Mouse (Mus musculus): ENCODE results near the gene B3gnt6. TPM values are rescaled to one million over a fixed set of nuclear protein-coding genes. Genes with fewer than 3 reads are reported as not detected.

B3gnt6 gene
- polyA plus RNA-seq, 1 experiment from 2014 or later: not detected

DNA sequence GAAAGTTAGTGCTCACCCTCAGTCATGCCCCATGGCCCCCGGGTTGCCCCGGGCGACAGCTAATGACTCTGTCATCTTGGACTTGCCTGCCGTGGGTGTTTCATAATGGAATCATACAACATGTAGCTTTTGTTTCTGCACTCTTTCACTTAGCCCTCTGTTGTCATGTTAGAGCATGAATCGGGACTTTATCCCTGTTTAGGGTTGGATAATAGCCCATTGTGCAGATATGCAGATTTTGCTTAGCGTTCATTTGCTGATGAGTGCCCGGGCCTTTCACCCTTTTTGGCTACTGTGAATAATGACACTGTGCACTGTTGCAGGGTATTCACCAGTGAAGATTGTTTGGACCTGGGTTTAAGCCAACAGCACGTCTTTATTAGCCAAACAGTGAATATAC lies 12.6 kb downstream of the B3gnt6 start:
- Histone ChIP-seq H3K4me2 (no peak overlapping the region), H3K4me1 (replicated peaks; ENCODE audit: control insufficient read depth, insufficient read depth, low read length) (peaks cover 6% of the 10 kb centered on the region; the same call in 1 of the 2 replicates), H3K27ac (ENCODE audit: low read depth, low read length) (no peak overlapping the region), H3K36me3 (ENCODE audit: control insufficient read depth, insufficient read depth, low read length) (no peaks in the 10 kb centered on the region), H3K27me3 (replicated peaks; ENCODE audit: control insufficient read depth, insufficient read depth, low read length) (no peaks in the 10 kb centered on the region), H3K9ac (ENCODE audit: low read depth, low read length) (no peak overlapping the region), H3K9me3 (ENCODE audit: control insufficient read depth, low read length) (no peaks in the 10 kb centered on the region), H3K4me3 (ENCODE audit: low read depth, low read length) (no peak overlapping the region)
- ATAC-seq (replicated peaks; ENCODE audit: low FRiP score) (no peak), DNase-seq (ENCODE audit: low spot score) (no peak)
- 84% methylated on average over 8 of the region's 8 CpGs for WGBS

DNA sequence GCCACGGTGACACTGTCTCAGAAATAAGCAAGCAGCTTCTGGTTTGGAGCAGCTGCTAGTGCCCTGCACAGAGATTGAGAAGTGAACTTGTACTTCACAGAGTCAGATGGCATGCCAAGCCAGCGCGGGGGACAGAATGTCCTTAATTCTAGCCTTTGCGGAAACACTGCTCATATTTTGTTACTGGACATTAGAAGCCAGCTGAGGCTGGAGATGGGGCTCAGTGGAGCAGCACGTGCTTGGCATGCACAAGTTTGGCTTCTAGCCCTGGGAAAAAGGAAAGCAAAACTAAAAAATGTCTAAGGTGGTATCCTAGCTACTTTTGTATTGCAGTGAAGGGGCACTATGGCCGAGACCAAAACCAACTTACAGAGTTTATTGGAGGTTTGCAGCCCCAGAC lies 14.0 kb downstream of the B3gnt6 start:
- no peak overlapping the region for H3K9ac ChIP-seq (ENCODE audit: low read depth, low read length)
- peaks cover 6% of the 10 kb centered on the region; the same call in 1 of the 2 replicates for H3K4me1 ChIP-seq (replicated peaks; ENCODE audit: control insufficient read depth, insufficient read depth, low read length)
- no peaks in the 10 kb centered on the region for H3K27me3 ChIP-seq (replicated peaks; ENCODE audit: control insufficient read depth, insufficient read depth, low read length)
- no peaks in the 10 kb centered on the region for H3K9me3 ChIP-seq (ENCODE audit: control insufficient read depth, low read length)
- no peak for ATAC-seq (replicated peaks; ENCODE audit: low FRiP score)
- H3K27ac ChIP-seq (ENCODE audit: low read depth, low read length): no peak overlapping the region
- H3K4me3 ChIP-seq (ENCODE audit: low read depth, low read length): no peak overlapping the region
- H3K36me3 ChIP-seq (ENCODE audit: control insufficient read depth, insufficient read depth, low read length): no peaks in the 10 kb centered on the region
- no peak overlapping the region for H3K4me2 ChIP-seq
- DNase-seq (ENCODE audit: low spot score): no peak
- 85% methylated on average over 6 of the region's 6 CpGs for WGBS

DNA sequence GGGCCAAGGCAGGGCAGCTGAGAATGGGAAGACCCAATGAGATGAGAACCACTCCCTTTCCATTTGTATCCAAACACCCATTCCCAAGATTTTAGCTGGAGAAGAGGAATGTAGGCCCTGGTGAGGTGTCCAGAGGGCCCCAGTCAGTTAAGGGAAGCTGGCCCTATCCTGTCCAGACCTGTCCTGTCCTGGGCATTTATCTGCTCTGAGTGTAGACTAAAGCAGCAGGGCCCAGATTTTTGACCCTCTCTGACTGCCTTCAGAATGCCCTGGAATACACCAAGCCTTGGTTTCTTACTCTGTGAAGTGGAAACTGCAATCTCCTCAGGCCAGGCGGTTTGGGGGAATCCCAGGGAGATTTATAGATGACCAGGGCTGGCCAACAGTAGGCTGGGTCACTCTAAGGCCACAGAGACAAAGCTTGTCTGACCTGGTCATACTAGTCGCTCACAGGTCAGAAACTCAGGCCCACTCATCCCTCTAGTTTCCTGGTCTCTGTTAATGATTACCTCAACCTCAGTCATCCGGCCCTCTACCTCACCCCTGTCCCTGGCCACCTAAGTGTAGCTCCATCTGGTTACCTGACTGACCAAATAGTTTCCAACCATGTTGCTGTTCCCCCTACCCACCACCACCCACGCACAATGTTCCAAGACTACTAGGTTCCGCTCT lies 20.6 kb downstream of the B3gnt6 start:
- no peaks in the 10 kb centered on the region for H3K9me3 ChIP-seq (ENCODE audit: control insufficient read depth, low read length)
- no peak for DNase-seq (ENCODE audit: low spot score)
- peak overlapping the region; percentile 71 for H3K9ac ChIP-seq (ENCODE audit: low read depth, low read length)
- H3K4me2 ChIP-seq: peak overlapping the region; percentile 88
- H3K4me3 ChIP-seq (ENCODE audit: low read depth, low read length): peak overlapping the region; percentile 82
- H3K4me1 ChIP-seq (replicated peaks; ENCODE audit: control insufficient read depth, insufficient read depth, low read length): peaks cover 40% of the 10 kb centered on the region
- peak; percentile 8; the same call in 1 of the 2 replicates for ATAC-seq (replicated peaks; ENCODE audit: low FRiP score)
- H3K36me3 ChIP-seq (ENCODE audit: control insufficient read depth, insufficient read depth, low read length): no peaks in the 10 kb centered on the region
- 74% methylated on average over 5 of the region's 5 CpGs for WGBS
- H3K27ac ChIP-seq (ENCODE audit: low read depth, low read length): peak overlapping the region; percentile 85
- no peaks in the 10 kb centered on the region for H3K27me3 ChIP-seq (replicated peaks; ENCODE audit: control insufficient read depth, insufficient read depth, low read length)

DNA sequence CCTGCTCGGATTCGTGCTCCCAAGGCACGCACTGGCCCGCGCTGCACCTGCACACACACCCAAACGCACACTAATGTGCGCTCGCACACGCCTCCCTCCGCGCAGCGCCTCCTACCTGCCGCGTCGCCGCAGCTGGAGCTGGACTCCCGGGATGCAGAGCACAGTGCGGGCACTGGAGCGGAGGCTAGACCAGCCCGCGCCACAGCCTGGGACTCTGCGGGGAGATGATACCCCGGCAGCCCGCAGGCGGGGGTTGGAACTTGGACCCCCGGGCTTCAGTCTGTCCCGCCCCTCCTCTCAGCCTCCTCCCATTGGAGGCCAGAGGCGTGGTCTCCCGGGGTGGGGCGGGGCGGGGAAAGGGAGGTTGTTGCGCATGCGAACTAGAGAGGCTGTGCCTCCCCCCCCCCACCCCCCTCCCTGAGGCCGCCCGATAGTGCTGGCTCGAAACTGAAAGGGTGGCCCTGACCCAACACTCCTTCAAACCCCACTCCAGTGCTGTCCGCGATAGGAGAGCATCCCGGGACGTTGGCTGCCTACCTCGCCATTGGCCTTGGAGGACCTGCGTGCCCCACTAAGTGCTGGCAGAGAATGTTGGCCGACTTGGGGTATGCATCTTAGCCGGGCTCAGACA lies 21.2 kb downstream of the B3gnt6 start, which contains the start of gene Capn5:
Gene Capn5, minus strand, starts transcription at position 346 of the 631 bp plus-strand sequence.
- peak within 1 kb of the TSS; percentile 82 for H3K4me3 ChIP-seq (ENCODE audit: low read depth, low read length)
- no peaks in the 10 kb centered on the region for H3K27me3 ChIP-seq (replicated peaks; ENCODE audit: control insufficient read depth, insufficient read depth, low read length)
- ATAC-seq (replicated peaks; ENCODE audit: low FRiP score) (peak; percentile 73), DNase-seq (ENCODE audit: low spot score) (peak; percentile 90)
- H3K4me2 ChIP-seq: peak within 1 kb of the TSS; percentile 88
- under 1% methylated on average over 44 of the region's 44 CpGs for WGBS
- no peaks in the 10 kb centered on the region for H3K36me3 ChIP-seq (ENCODE audit: control insufficient read depth, insufficient read depth, low read length)
- peak within 1 kb of the TSS; percentile 85 for H3K27ac ChIP-seq (ENCODE audit: low read depth, low read length)
- H3K4me1 ChIP-seq (replicated peaks; ENCODE audit: control insufficient read depth, insufficient read depth, low read length): peaks cover 46% of the 10 kb centered on the region
- peak within 1 kb of the TSS; percentile 76 for H3K9ac ChIP-seq (ENCODE audit: low read depth, low read length)
- H3K9me3 ChIP-seq (ENCODE audit: control insufficient read depth, low read length): no peaks in the 10 kb centered on the region

DNA sequence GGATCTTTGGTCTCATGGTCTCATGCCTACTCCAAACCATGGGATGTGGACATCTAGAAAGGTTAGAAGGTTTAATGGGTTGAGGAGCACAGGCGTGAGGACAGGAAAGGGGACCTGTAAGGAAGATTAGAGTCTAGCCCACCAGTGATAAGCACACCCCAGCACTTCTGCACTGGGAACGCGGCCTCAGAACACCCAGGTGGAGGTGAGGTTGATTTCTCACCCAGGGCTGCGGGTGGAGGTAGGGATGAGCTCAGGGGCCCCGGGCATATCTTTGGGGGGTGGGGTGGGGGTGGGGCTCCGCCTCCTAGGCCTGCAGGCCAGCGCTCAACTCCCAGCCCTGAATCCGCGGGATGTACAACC lies 21.7 kb downstream of the B3gnt6 start:
- H3K9ac ChIP-seq (ENCODE audit: low read depth, low read length): peak overlapping the region; percentile 76
- no peak for ATAC-seq (replicated peaks; ENCODE audit: low FRiP score)
- H3K4me3 ChIP-seq (ENCODE audit: low read depth, low read length): peak overlapping the region; percentile 82
- peaks cover 51% of the 10 kb centered on the region for H3K4me1 ChIP-seq (replicated peaks; ENCODE audit: control insufficient read depth, insufficient read depth, low read length)
- peak overlapping the region; percentile 88 for H3K4me2 ChIP-seq
- no peaks in the 10 kb centered on the region for H3K27me3 ChIP-seq (replicated peaks; ENCODE audit: control insufficient read depth, insufficient read depth, low read length)
- DNase-seq (ENCODE audit: low spot score): no peak
- peak overlapping the region; percentile 85 for H3K27ac ChIP-seq (ENCODE audit: low read depth, low read length)
- no peaks in the 10 kb centered on the region for H3K9me3 ChIP-seq (ENCODE audit: control insufficient read depth, low read length)
- under 1% methylated on average over 9 of the region's 9 CpGs for WGBS
- no peaks in the 10 kb centered on the region for H3K36me3 ChIP-seq (ENCODE audit: control insufficient read depth, insufficient read depth, low read length)

DNA sequence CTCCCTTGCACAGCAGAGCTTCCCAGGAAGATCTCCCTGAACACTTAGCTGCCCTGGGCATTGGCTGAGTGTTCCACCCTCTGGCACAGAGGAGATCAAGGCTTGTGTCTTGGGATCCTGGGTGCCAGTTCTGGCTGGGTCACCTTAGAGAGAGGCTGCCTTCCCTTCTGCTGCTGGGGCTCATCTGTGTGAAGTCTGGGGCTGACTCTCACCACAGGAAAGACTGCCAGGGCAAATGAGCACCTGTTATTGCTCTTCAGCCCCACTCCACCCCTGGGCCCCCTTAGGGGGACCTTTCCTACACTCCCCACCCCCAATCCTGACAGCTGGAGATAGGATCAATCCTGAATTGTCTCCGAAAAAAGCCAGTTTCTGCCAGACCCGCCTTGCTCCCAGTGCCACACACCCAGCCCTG lies 22.2 kb downstream of the B3gnt6 start:
- WGBS: 31% methylated on average over 2 of the region's 2 CpGs
- Histone ChIP-seq H3K9ac (ENCODE audit: low read depth, low read length) (peak overlapping the region; percentile 76), H3K27me3 (replicated peaks; ENCODE audit: control insufficient read depth, insufficient read depth, low read length) (no peaks in the 10 kb centered on the region), H3K36me3 (ENCODE audit: control insufficient read depth, insufficient read depth, low read length) (no peaks in the 10 kb centered on the region), H3K27ac (ENCODE audit: low read depth, low read length) (peak overlapping the region; percentile 85), H3K9me3 (ENCODE audit: control insufficient read depth, low read length) (no peaks in the 10 kb centered on the region), H3K4me1 (replicated peaks; ENCODE audit: control insufficient read depth, insufficient read depth, low read length) (peaks cover 56% of the 10 kb centered on the region), H3K4me3 (ENCODE audit: low read depth, low read length) (peak overlapping the region; percentile 82), H3K4me2 (peak overlapping the region; percentile 88)
- DNase-seq (ENCODE audit: low spot score) (no peak), ATAC-seq (replicated peaks; ENCODE audit: low FRiP score) (no peak)

DNA sequence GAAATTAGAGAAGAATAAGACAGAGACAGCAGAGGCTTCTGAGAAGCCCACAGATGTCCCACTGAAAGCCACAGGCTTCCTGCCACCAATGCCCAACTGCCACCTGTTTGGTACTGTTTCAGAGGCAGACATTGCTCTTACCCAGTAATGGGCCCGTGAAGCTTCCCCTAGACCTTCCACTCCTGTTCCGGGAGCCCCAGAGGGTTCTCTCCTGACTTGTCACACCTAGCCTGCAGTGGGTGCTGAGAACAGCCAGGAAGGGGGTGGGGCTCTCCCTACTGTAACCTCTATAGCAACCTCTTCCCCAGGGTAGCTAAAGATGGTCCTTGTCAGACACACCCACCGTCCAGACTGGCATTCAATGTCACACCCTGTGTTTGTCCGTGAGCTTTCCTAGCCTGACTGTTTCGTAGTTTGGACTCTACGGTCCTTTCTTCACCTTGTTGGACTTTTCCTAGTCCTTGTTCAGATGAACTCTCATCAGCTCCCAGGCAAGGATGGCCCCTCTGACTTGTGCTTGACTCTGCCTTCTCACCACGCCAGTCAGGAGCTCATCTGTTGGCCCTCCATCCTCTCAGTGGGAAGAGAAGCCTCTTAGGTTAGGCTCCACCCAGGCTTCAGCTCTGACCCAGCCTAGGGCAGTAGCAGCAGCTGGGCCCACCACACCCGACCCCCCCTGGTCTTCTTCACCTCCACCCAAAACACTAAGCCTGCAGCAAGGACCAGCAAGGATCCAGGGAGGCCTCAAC lies 22.8 kb downstream of the B3gnt6 start:
- peak overlapping the region; percentile 85 for H3K27ac ChIP-seq (ENCODE audit: low read depth, low read length)
- no peaks in the 10 kb centered on the region for H3K36me3 ChIP-seq (ENCODE audit: control insufficient read depth, insufficient read depth, low read length)
- H3K9me3 ChIP-seq (ENCODE audit: control insufficient read depth, low read length): no peaks in the 10 kb centered on the region
- H3K27me3 ChIP-seq (replicated peaks; ENCODE audit: control insufficient read depth, insufficient read depth, low read length): no peaks in the 10 kb centered on the region
- H3K4me3 ChIP-seq (ENCODE audit: low read depth, low read length): peak overlapping the region; percentile 82
- 58% methylated on average over 8 of the region's 8 CpGs for WGBS
- DNase-seq (ENCODE audit: low spot score) (no peak), ATAC-seq (replicated peaks; ENCODE audit: low FRiP score) (peak; percentile 25; the same call in 1 of the 2 replicates)
- peak overlapping the region; percentile 76 for H3K9ac ChIP-seq (ENCODE audit: low read depth, low read length)
- H3K4me2 ChIP-seq: peak overlapping the region; percentile 88
- peaks cover 62% of the 10 kb centered on the region for H3K4me1 ChIP-seq (replicated peaks; ENCODE audit: control insufficient read depth, insufficient read depth, low read length)

DNA sequence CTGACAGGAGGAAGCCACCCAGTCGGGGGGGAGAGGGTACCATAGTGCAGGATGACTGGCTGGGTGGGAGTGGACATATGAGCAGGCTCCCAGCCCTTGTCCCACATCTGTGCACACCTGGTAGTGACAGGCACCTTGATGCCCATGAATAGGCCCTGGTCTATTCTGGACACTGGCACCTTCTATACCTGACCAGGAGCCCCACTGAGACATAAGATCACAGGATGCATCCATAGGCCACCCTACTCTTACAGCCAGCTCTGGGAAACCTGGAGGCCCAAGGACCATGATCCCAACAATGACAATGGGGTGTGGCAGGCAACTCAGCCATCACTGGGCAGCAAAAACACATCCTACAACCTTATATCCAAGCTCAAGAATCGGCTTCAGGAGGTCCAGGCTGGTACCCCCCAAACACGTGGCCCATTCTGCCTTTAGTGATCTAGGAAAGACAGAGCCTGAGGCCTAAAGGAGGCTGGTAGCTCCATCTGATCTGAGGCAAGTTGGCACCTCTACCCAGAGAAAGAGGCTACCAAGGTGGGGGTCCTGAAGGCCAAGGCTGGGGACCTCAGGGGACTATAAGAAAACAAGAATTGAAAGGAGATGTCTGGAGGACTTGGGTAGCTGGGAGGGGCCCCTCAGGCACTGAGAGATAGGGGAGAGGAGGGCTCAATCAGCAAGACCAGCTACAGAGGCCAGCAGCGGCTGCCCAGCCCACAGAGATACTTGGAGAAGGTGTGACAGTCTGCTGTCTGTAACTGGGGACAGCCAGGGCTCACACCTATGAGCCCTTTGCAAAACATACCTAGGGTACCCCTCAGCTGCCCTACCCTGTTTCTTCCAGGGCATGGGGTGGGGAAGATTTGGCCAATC lies 24.2 kb downstream of the B3gnt6 start:
- peaks cover 75% of the 10 kb centered on the region for H3K4me1 ChIP-seq (replicated peaks; ENCODE audit: control insufficient read depth, insufficient read depth, low read length)
- H3K27ac ChIP-seq (ENCODE audit: low read depth, low read length): peak overlapping the region; percentile 85
- H3K36me3 ChIP-seq (ENCODE audit: control insufficient read depth, insufficient read depth, low read length): no peaks in the 10 kb centered on the region
- peak overlapping the region; percentile 88 for H3K4me2 ChIP-seq
- H3K9ac ChIP-seq (ENCODE audit: low read depth, low read length): peak overlapping the region; percentile 76
- no peaks in the 10 kb centered on the region for H3K27me3 ChIP-seq (replicated peaks; ENCODE audit: control insufficient read depth, insufficient read depth, low read length)
- DNase-seq (ENCODE audit: low spot score) (no peak), ATAC-seq (replicated peaks; ENCODE audit: low FRiP score) (peak; percentile 73)
- H3K9me3 ChIP-seq (ENCODE audit: control insufficient read depth, low read length): no peaks in the 10 kb centered on the region
- 57% methylated on average over 4 of the region's 4 CpGs for WGBS
- H3K4me3 ChIP-seq (ENCODE audit: low read depth, low read length): peak overlapping the region; percentile 41

Data from liver, embryonic 11.5 days (tissue).